Mouse (Mus musculus) liver, embryonic 14.5 days (tissue): Measurements from ENCODE around the gene Muc13. TPM values are rescaled to one million over a fixed set of nuclear protein-coding genes. Genes with fewer than 3 reads are reported as not detected.
A peak's percentile ranks its signal among the peaks of the same experiment; 100 is the strongest.

Experiments used
- ATAC-seq: fragments of 200-750 bp; cut with Nextera tagmentation; 2 replicates; pipeline ENCODE4 v1.8.0; 2017; ENCODE audit warnings: moderate number of reproducible peaks, mild to moderate bottlenecking, moderate library complexity; ENCODE audit not compliant: insufficient read depth
- DNase-seq, 3 experiments: peaks; one replicate each; pipeline ENCODE4 v3.0.0-alpha.2; 2012 to 2013; ENCODE audit warnings: low read depth in 3 of 3, low spot score in 3 of 3
- H3K27ac ChIP-seq: fragments of 300-500 bp; sonication (generic); 2 replicates; pipeline ENCODE4 v1.5.1; 2014; ENCODE audit warnings: moderate library complexity, mild to moderate bottlenecking, control low read depth, inconsistent platforms
- H3K27me3 ChIP-seq: fragments of 300-500 bp; sonication (generic); 2 replicates; pipeline ENCODE4 v1.6.1; 2014; ENCODE audit warnings: mild to moderate bottlenecking, low read length, moderate library complexity; ENCODE audit not compliant: control insufficient read depth, insufficient read depth
- H3K36me3 ChIP-seq: fragments of 300-500 bp; sonication (generic); replicated peaks from 2 replicates; pipeline ENCODE4 v1.6.1; 2014; ENCODE audit warnings: low read depth; ENCODE audit not compliant: control insufficient read depth, insufficient read depth
- H3K4me1 ChIP-seq, 2 experiments: fragments of 200-500 bp in 1 of 2; fragments of 300-500 bp in 1 of 2; sonication (generic) in 1 of 2; replicated peaks; 2 replicates each; pipeline ENCODE4 v1.6.1; 2012 to 2014; ENCODE audit warnings: antibody characterized with exemption in 1 of 2, inconsistent platforms in 1 of 2, low read length in 1 of 2; ENCODE audit not compliant: control insufficient read depth in 2 of 2, insufficient read depth in 2 of 2
- H3K4me2 ChIP-seq: fragments of 300-500 bp; sonication (generic); 2 replicates; pipeline ENCODE4 v1.6.1; 2014; ENCODE audit warnings: low read depth, mild to moderate bottlenecking, control low read depth, moderate library complexity
- H3K4me3 ChIP-seq, 2 experiments: fragments of 200-500 bp in 1 of 2; fragments of 300-500 bp in 1 of 2; sonication (generic) in 1 of 2; 2 replicates each; pipeline ENCODE4 v1.5.1; 2012 to 2014; ENCODE audit warnings: low read depth in 2 of 2, low read length in 2 of 2, mild to moderate bottlenecking in 2 of 2, control low read depth in 1 of 2, inconsistent platforms in 1 of 2, moderate library complexity in 1 of 2; ENCODE audit not compliant: insufficient read depth in 1 of 2
- H3K9ac ChIP-seq: fragments of 300-500 bp; sonication (generic); replicated peaks from 2 replicates; pipeline ENCODE4 v1.6.1; 2014; ENCODE audit warnings: mild to moderate bottlenecking, control low read depth, moderate library complexity
- H3K9me3 ChIP-seq: fragments of 300-500 bp; sonication (generic); 2 replicates; pipeline ENCODE4 v1.6.1; 2016; ENCODE audit warnings: low read length, mixed read lengths; ENCODE audit not compliant: control insufficient read depth
- CTCF ChIP-seq: IDR thresholded peaks from 2 replicates; pipeline ENCODE4 v1.5.1; 2016; ENCODE audit warnings: antibody characterized with exemption, low read depth, control low read depth
- EP300 ChIP-seq: IDR thresholded peaks from 2 replicates; pipeline ENCODE4 v1.6.1; 2016; ENCODE audit warnings: antibody characterized with exemption, low read depth
- WGBS: fragments of 180-500 bp; shearing (Covaris S2); extraction: QIAGEN DNeasy Blood & Tissue Kit; methylation state at CpG from one replicate; pipeline ENCODE4 v1.1.7; 2014; ENCODE audit not compliant: insufficient replicate concordance; 5-methylcytosine and 5-hydroxymethylcytosine counted together
- polyA plus RNA-seq, 2 experiments: library from polyadenylated mRNA; depleted of rRNA in 1 of 2; stranded (reverse) in 1 of 2; unstranded in 1 of 2; fragments of >200 nt; fragmentation: Nextera tagmentation in 1 of 2; extraction: Ambion mirVana in 1 of 2; gene quantifications; 2 replicates each; pipeline versions ENCODE4 v1.2.1 to v1.2.3; 2012 to 2014

Gene Muc13
- polyA plus RNA-seq, 2 experiments, result 1.4 to 1.9 TPM

DNA sequence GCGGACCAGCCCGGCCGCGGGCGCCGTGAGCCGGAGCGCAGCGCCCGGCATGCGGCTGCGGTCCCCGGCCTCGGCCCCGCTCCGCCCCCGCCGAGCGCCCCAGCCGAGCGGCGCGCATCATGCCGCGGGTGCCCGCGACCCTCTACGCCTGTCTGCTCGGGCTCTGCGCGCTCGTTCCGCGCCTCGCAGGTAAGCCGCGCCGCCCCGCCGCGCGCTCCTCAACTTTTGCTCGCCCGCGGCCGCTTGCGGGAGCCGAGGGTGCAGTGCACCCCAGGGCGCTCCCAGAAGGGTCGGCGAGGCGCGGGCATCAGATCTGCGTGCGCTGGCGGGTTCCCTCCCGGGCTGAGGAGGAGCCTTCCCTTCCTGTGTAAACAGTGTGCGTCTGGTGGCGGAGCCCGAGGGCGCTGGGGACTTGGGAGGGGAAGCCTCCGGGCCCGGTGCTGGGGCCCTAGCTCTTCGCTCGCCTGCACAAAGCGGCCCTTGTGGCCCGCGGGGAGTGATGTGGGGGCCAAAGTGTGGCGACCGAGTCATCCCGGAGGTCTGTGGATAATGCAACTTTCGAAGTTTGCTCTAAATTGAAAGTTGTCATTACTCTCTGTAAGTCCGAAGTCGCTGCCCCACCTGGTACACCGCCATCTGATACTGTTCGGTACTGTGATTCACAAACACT, 36.1 kb downstream of the Muc13 start:
- DNase-seq, result no peak
- H3K27ac ChIP-seq, result no peak overlapping the region
- H3K4me2 ChIP-seq, result peak overlapping the region; percentile 47
- H3K9ac ChIP-seq, result peak overlapping the region; percentile 33; the same call in 1 of the 2 replicates
- WGBS, result under 1% methylated on average over 72 of the region's 76 CpGs
- no peak for TF ChIP-seq CTCF
- TF ChIP-seq EP300, result no peak
- ATAC-seq, result peak; percentile 47; the same call in 1 of the 2 replicates
- no peaks in the 10 kb centered on the region for H3K36me3 ChIP-seq
- H3K4me3 ChIP-seq, result peak overlapping the region; percentile 54 to 60
- H3K4me1 ChIP-seq, result peaks cover 0 to 14% of the 10 kb centered on the region in 2 experiments; a peak in 2 of 4 replicates
- peaks cover 49% of the 10 kb centered on the region for H3K27me3 ChIP-seq
- no peaks in the 10 kb centered on the region for H3K9me3 ChIP-seq

DNA sequence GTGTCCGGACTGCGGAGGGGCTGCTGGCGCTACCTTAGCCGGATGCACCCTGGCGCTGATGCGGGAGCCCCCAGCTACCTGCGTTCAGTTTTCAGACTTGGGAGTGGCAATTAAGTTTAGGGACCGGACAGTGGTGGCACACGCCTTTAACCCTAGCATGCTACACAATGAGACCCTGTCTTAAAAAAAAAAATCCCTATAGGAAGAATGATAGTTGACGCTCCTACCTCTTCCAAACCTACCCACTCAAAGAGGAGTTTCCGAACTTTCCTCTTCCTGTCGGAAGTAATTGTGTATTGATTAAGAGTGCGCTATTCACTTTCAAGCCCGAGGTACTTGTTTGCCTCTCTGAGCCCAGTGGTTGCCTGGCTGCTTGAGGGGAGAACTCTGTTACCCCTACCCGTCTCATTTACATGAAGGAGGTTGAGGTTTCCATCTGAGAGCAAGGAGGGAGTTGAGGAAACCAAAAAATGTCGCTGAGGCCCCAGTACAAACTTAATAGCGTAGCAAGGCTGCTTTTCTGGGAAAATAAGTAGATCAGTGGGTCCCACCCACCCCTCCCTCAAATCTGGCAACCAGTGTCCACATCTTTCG, 36.8 kb downstream of the Muc13 start:
- H3K9me3 ChIP-seq, result no peaks in the 10 kb centered on the region
- WGBS, result 8% methylated on average over 18 of the region's 18 CpGs
- H3K4me3 ChIP-seq, result peak overlapping the region; percentile 54 to 60
- H3K27me3 ChIP-seq, result peaks cover 49% of the 10 kb centered on the region
- no peak overlapping the region for H3K27ac ChIP-seq
- H3K36me3 ChIP-seq, result no peaks in the 10 kb centered on the region
- peaks cover 0 to 15% of the 10 kb centered on the region in 2 experiments; a peak in 2 of 4 replicates for H3K4me1 ChIP-seq
- H3K4me2 ChIP-seq, result peak overlapping the region; percentile 47
- no peak overlapping the region for H3K9ac ChIP-seq
- TF ChIP-seq CTCF, result no peak
- no peak for TF ChIP-seq EP300
- DNase-seq, result no peak
- ATAC-seq, result no peak

DNA sequence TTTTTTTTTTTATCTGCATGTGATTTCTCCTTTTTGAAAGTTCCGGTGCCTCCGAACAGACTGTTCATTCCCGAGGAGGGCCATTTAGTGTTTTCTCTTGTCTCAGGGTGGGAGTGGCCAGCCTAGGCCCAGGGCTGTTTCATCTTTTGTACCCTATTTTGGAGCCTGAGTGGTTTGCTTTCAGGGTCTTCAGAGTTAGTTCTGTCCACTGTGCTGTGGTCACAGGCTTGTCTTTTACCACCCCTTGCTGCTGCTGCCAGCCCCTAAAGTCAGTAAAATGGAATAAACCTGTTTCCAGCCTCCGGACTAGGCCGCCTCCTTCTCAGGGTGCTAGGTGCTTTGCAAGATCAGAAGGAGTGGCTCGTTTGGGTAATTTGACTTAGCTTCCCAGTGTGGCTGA, 38.2 kb downstream of the Muc13 start:
- 56% methylated on average over 6 of the region's 6 CpGs for WGBS
- no peak for ATAC-seq
- no peak for DNase-seq
- TF ChIP-seq EP300, result no peak
- Histone ChIP-seq H3K4me3 (no peak overlapping the region), H3K4me1 (peaks cover 0 to 19% of the 10 kb centered on the region in 2 experiments; a peak in 2 of 4 replicates), H3K4me2 (peak overlapping the region; percentile 59), H3K9me3 (no peaks in the 10 kb centered on the region), H3K27ac (no peak overlapping the region), H3K36me3 (no peaks in the 10 kb centered on the region), H3K27me3 (peaks cover 49% of the 10 kb centered on the region), H3K9ac (no peak overlapping the region)

- H3K4me3 ChIP-seq, result peak overlapping the region in 1 of 2 experiments; percentile 17; a peak in 2 of 4 replicates
- peaks cover 0 to 23% of the 10 kb centered on the region in 2 experiments; a peak in 2 of 4 replicates for H3K4me1 ChIP-seq
- H3K4me2 ChIP-seq, result peak overlapping the region; percentile 59
- DNase-seq (no peak), ATAC-seq (no peak)
- peaks cover 49% of the 10 kb centered on the region for H3K27me3 ChIP-seq
- H3K9me3 ChIP-seq, result no peaks in the 10 kb centered on the region
- 3% methylated on average over 21 of the region's 21 CpGs for WGBS
- no peak for TF ChIP-seq EP300
- TF ChIP-seq CTCF, result no peak
- H3K36me3 ChIP-seq, result no peaks in the 10 kb centered on the region
- H3K27ac ChIP-seq, result no peak overlapping the region; the same call in 1 of the 2 replicates
- no peak overlapping the region for H3K9ac ChIP-seq
Measured at GRCm38 (mm10) chr16:33832728-33833428, 39.0 kb downstream of the Muc13 start.

DNA sequence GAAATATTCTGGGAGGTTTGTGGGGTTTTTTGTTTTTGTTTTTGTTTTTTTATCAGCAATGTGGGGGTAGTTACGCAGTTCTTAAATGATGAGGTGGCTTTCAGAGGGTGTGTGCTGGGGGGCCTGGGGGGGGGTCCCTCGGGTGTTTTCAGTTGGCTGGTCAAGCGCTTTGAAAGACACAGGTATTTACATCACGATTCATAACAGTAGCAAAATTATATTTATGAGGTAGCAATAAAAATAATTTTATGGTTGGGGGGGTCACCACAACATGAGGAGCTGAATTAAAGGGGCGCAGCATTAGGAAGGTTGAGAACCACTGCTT, 39.6 kb downstream of the Muc13 start:
- no peak overlapping the region; the same call in 1 of the 2 replicates for H3K27ac ChIP-seq
- 10% methylated on average over 5 of the region's 5 CpGs for WGBS
- no peak for DNase-seq
- TF ChIP-seq CTCF (no peak), EP300 (no peak)
- ATAC-seq, result no peak
- no peaks in the 10 kb centered on the region for H3K9me3 ChIP-seq
- peak overlapping the region; percentile 59 for H3K4me2 ChIP-seq
- 0 out of 4 replicates have a peak overlapping the region, but pooled peaks of 1 of the 2 experiments have one; percentile 12 for H3K4me3 ChIP-seq
- no peak overlapping the region for H3K9ac ChIP-seq
- peaks cover 49% of the 10 kb centered on the region for H3K27me3 ChIP-seq
- no peaks in the 10 kb centered on the region for H3K36me3 ChIP-seq
- H3K4me1 ChIP-seq, result peaks cover 0 to 23% of the 10 kb centered on the region in 2 experiments; a peak in 2 of 4 replicates
